Mouse (Mus musculus) frontal cortex, postnatal 36 days (tissue): ENCODE measurements at regions not wholly inside any gene's neighbourhood (a gene's known extent, or its start where the extent isn't known, plus 50 kb on each side); places are given as distances from the start of the nearest gene placed in this dataset.
A peak's percentile ranks its signal among the peaks of the same experiment; 100 is the strongest.

Experiments used
- DNase-seq, 2 experiments: peaks; one replicate each; pipeline ENCODE4 v3.0.0; 2022; ENCODE audit warnings: low spot score in 2 of 2

- no peak for DNase-seq
These were observed 54.8 kb downstream of the Gm19935 start for GRCm38 (mm10) chr8:90762390-90762789.

DNA sequence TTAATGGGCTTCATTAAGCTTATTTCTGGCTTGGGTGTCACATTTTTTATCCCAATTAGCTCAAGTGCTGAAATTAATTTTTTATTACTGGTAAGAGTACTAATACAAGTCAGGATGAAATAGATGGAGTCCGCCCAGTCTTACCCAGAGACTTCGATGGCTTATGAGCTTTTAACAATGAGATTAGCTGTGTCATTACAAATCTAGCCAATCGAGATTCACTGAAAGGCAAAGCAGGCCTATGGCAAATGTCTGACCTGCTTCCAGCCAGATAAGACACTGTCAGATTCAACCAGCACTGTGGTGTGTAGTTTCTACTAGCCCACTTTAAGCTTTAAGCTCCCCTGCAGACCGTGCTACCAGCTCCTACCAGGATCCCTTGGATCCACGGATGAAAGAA is 55.2 kb downstream of the Gm19935 start:
- no peak for DNase-seq

GRCm38 (mm10) chr8:90761446-90761845 is 55.7 kb downstream of the Gm19935 start:
- DNase-seq, result no peak

DNA sequence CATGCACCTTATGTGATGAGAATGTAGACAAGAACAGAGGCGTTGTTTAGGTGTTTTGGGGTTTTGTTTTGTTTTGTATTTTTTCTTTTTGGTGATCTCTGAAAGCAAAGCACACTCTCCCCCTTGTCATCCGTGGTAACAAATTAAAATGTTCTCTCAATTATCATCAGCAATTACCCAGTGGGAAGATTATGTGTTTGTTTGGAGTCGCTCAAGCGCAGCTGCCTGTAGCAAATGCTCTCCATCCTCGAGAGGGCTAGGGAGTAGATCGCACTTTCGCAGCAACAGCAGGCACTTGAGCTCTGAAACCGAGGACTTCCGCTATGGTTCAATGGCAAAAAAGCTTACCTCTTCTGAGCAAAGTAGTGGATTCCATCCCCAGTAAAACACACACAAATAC is 57.7 kb downstream of the Gm19935 start:
- DNase-seq, result no peak

DNA sequence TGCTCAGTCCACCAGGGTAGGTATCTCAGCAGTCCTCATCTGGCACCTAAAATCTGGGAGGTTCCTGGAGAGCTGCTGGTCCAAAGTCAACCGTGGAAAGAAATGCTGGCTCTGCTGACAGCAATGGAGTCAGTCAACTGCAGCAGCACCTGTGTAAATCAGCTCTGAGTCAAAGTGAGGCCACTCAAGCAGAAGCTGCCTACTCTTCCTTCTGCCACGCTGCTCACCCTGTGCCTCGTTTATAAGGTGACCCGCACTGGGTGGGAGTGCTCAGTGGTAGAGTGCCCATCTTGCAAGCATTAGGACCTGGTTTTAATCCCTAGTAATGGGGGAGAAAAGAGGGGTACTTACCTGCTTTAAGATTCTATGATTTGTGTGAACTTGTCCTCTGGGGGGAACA is 62.2 kb downstream of the Gm19935 start:
- no peak for DNase-seq

- DNase-seq, result peak; percentile 9 to 22
These were observed 73.6 kb downstream of the Gm19935 start for GRCm38 (mm10) chr8:90743546-90743945.

DNA sequence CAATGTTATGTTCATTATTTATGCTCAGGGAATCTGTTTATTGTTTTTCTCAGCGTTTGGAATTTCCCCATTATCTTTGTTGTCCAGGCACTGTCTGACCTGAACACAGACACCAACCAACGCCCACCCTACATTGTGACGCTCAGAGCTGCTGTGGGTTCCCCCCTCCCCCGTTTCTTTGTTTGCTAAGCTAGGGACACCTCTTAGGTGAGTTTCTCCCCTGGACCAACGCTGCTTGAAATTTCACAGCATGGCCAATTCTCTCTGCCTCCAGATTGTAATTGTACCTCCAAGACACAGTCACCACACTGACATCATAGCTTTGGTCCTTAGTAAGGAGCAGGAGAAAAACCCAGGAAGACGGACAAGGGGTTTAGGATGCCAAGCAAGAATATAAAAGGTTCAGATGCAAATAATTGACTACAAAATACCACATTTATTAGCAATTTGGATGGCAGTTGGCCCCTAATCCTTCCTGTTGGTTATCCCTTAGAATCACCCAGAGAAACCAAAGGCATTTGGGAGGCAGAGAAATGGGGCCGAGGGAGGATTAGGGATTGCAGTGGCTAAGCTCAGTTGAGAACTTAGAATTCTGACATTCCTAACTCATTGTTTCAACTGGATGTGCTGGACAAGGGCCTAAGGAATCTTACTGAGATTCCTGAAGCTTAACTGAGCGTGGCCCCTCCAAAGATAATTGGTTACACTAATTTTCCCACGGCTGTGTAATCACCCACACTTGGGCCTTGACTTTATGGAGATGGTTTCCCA is 76.0 kb downstream of the Gm19935 start:
- no peak for DNase-seq

GRCm38 (mm10) chr8:90740302-90740962 is 76.8 kb downstream of the Gm19935 start:
- no peak for DNase-seq

DNA sequence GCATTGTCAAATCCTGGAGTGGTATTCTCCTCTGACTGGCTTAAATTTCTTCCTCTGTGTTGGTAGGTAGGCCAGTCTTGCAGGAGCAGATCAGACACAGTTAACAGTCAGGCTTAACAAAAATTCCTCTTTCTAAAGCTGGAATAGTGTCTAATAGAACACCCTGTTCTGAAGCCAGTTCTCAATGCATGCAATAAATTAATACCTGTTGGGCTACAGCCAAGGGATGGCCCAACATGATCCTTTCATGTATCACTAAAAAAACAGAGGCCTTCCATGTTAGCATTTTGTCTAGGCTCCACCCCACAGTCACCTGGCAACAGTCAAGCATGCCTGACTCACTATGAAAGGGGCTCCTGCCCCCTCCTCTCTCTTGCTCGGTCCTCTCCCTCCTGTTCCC is 89.2 kb downstream of the Gm19935 start:
- no peak for DNase-seq

DNA sequence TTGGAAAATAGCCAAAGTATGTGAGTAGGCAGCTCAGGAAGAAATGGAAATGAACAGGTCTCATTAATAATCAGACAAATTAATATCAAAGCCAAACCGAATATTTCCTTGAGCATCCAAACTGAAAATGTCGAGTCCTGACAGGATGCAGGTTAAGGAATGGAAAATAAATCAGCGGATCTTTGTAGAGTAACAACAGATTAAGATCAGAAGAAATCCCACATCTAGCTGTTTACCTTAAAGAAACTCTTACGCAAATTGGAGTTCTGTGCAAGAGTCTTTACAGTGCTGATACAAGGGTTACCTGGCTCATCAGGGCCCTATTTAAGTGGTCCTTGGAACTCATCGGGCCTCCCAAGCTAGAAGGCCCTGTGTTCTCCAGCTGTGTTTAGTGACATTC is 92.0 kb downstream of the Gm19935 start:
- no peak for DNase-seq

DNA sequence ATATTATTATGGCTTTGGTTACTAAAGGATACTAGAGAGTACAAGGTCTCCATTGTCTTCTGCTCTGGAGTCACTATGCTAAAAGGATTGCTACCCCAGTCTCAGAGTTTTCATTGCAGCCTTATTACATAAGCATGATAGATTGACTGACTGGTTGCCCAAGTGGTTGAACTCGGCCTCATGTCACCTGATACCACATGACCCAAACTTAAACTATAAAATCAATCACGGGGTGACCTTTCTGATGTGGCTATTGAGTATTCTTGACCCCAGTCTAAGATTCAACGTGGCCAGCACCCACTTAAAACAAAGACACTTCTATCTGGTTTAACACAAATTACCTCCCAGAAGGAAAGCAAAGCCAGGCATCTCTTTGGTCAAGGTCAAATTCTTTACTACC is 100.8 kb downstream of the Gm19935 start:
- no peak for DNase-seq

- peak; percentile 66 to 78 for DNase-seq
These were observed 108.7 kb downstream of the Gm19935 start for GRCm38 (mm10) chr8:90708524-90708923.

GRCm38 (mm10) chr8:90692516-90692915 is 124.7 kb downstream of the Gm19935 start:
- DNase-seq, result no peak

DNA sequence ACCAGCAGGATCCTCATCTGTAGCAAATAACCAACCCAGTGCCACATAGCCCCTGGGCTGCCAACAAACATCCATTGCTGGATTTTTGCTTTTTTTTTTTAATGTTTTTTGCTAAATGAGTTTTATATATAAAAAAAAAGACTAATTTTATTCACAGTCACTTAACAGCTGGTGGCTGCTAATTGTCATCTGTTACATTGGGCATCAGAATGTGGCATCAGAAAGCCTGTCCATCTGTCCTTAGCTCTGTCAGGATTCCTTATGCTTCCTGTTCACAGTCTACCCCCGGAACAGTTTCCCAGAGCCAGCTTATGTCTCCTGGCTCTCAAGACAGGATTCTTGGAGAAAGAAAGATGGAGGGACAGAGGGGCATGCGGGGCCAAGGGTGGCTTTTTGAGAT is 132.1 kb downstream of the Gm19935 start:
- DNase-seq, result no peak

DNA sequence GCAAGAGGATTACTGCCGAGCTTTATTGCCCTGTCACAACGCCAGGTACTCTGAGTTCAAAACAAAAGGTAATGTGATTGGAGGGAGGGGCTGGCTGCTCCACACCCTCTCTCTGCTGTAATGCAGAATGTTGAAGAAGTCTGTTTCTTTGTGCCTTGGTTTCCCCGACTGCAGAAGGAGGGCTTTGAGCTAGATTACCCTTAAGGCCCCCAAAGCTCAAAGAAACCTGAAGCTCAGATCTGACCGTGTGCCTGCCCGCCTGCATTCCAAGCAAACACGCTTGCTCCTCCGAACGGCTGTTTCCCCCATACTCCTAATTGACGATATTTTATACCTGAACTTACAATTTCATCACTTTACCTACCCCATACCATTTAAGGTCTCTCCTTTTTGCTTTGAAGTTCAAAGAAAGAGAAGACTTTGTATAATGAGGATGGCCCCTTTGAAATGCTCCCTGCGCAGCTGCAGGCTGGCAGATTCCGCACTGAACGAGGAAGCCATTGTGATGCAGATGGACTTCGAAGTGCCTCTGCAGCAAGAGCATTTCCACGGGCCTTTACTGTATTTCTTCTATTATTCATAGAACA is 146.6 kb downstream of the Gm19935 start:
- DNase-seq, result no peak

DNA sequence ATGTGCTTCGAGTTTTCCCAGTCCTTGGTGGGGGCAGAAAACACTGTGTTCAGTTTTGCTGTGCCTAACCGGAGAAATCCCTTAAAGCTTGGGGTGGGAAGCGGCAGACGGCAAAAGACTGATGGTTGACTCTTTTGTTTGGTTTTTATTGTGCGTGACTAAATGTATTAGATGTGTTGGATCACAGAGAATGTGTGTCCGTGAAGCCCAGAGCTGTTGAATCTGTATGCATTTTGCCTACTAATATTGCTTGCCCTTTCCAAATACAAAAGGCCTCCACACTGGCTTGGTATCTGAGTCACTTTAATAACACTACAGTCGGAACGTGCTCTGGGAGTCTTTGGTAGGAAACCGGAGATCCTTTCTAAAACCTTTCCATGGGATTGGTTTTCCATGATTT is 147.8 kb downstream of the Gm19935 start:
- no peak for DNase-seq

GRCm38 (mm10) chr8:90659066-90659465 is 158.1 kb downstream of the Gm19935 start:
- no peak for DNase-seq

DNA sequence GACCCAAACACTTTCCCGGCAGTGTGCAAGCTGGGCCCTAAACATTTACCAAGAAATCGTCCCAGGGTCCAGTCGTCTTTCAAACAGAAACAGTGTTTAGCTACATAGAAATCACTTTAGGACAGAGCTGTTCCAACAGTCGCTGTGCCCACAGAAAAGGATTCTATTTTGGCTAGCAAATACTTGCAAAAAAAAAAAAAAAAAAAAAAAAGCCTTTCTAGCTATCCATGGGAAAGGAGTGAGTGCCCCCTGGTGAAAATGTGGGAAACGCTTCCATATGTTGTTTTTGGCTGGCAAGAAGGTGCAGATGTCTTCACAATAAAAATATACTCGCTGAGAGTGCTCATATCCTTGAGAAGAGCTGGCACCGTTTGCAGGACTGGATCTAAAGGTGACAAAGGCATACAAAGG is 159.5 kb downstream of the Gm19935 start:
- peak; percentile 68 to 82 for DNase-seq

DNA sequence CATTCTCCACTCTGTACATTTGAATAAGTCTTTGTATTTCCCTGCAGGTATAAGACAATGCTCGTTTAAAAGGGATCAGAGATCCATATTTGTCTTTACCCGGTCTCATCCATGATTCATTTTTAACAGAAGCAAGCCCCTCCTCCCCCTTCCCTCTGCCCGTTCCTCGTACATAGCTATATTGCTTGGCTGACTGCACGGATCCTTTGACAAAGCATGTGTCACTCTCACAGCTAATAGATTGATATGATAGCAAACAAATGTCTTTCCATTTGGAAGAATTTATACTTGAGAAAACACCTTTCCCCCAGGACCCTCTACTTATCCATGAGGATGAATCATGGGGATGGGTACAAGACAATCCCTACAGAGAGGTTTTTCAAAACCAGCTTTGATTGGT is 160.1 kb downstream of the Gm19935 start:
- no peak for DNase-seq

DNA sequence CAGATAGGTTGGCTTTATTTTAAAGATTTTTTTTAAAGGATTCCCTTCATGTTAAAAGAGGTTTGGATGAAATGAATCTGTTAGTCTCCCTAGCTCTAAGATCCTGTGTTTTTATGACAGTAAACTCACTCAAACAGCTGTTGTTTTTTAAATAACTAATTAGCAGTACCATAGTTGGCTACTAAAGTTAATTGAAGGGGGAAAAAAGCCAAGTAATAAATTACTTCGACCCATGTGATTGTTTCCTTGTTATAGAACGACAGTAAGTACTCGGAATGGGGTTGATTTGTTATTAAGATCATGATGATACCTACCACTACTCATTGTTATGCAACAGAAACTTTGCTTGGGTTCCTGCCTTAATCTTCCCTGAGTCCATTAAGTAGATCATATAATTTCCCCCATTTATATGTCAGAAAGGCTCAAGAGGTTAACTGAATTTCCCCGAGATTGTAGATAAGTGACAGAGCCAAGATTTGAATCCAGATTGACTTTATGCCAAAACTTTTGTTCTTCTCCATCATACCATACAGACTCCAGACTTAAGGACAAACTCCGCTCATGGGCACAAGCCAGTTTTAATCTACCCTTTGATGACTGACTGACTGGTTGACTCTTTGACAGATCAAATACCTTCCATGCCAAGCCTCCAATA is 160.6 kb downstream of the Gm19935 start:
- DNase-seq, result no peak

GRCm38 (mm10) chr8:90654786-90655185 is 162.4 kb downstream of the Gm19935 start:
- no peak for DNase-seq

DNA sequence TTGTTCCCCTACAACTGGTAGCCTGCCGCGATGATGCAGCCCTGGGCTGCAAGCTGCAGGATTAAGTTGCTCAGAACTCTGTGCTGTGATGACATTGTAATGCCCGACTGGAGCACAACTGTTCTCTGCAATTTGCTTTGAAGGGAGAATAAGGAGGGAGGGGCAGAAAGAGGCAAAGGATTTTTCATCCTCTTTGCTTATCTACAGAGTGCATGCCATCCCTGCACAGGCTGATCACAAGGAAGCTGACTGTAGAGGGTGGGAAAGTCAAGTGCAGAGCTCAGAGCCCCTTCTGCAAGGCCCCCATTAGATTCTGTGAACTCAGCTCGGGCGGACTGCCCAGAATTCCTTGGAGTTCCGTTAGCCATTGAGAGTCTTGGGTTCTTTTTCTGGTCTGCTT is 174.8 kb downstream of the Gm19935 start:
- no peak for DNase-seq

- DNase-seq, result peak in 1 of 2 experiments; percentile 11
These were observed 180.4 kb downstream of the Gm19935 start for GRCm38 (mm10) chr8:90636770-90637169.
